Mouse (Mus musculus) adrenal gland, postnatal 14 days (tissue): Measurements from ENCODE around the gene Slc16a12. TPM values are rescaled to one million over a fixed set of nuclear protein-coding genes. Genes with fewer than 3 reads are reported as not detected.
A peak's percentile ranks its signal among the peaks of the same experiment; 100 is the strongest.
"Not testable (repeated sequence)": the region's sequence is repeated elsewhere in the genome, so short reads cannot be mapped to it uniquely, and the experiment has no call there.

Experiments used
- DNase-seq: peaks from one replicate; pipeline ENCODE4 v3.0.0; 2021; ENCODE audit warnings: mixed read lengths
- microRNA-seq, 2 experiments: library from miRNA; unstranded; fragments of <30 nt; microRNA quantifications; one replicate each; pipeline ENCODE4 v1.2.0; 2021
- total RNA-seq: library from RNA; stranded (reverse); gene quantifications from 2 replicates; pipeline ENCODE4 v1.2.3, GENCODE M21; 2021

Slc16a12 gene
- total RNA-seq, 1 experiment from 2014 or later: 7.7 TPM

GRCm38 (mm10) chr19:34666127-34666526 lies 81.0 kb downstream of the Slc16a12 start:
- peak; percentile 70 for DNase-seq

GRCm38 (mm10) chr19:34662740-34663139 lies 84.3 kb downstream of the Slc16a12 start:
- no peak for DNase-seq

GRCm38 (mm10) chr19:34662067-34662507 lies 85.0 kb downstream of the Slc16a12 start:
- DNase-seq: peak; percentile 86

- no peak for DNase-seq
Observed at GRCm38 (mm10) chr19:34656511-34657298, 90.4 kb downstream of the Slc16a12 start.

- no peak for DNase-seq
Observed at GRCm38 (mm10) chr19:34655227-34655805, 91.8 kb downstream of the Slc16a12 start.

- DNase-seq: no peak
Observed at GRCm38 (mm10) chr19:34650997-34651396, 96.1 kb downstream of the Slc16a12 start.

- no peak for DNase-seq
Observed at GRCm38 (mm10) chr19:34650276-34650675, 96.8 kb downstream of the Slc16a12 start.

GRCm38 (mm10) chr19:34647630-34648029 lies 99.5 kb downstream of the Slc16a12 start:
- DNase-seq: not testable (repeated sequence)

GRCm38 (mm10) chr19:34642616-34643015 lies 104.5 kb downstream of the Slc16a12 start:
- DNase-seq: no peak

- DNase-seq: peak; percentile 14
Observed at GRCm38 (mm10) chr19:34640623-34641022, 106.5 kb downstream of the Slc16a12 start, which contains the start of the genes Ifit1bl2 and Ifit1. Ifit1bl2 (minus strand) TSS chr19:34640743. Ifit1 (plus strand) TSS chr19:34640871.

- peak; percentile 74 for DNase-seq
Observed at GRCm38 (mm10) chr19:34636933-34637557, 110.0 kb downstream of the Slc16a12 start.

- no peak for DNase-seq
Observed at GRCm38 (mm10) chr19:34633484-34633883, 113.6 kb downstream of the Slc16a12 start.

- DNase-seq: no peak
Observed at GRCm38 (mm10) chr19:34631487-34631886, 115.6 kb downstream of the Slc16a12 start.

GRCm38 (mm10) chr19:34627496-34627895 lies 119.6 kb downstream of the Slc16a12 start:
- DNase-seq: no peak

GRCm38 (mm10) chr19:34624663-34625062 lies 122.4 kb downstream of the Slc16a12 start:
- no peak for DNase-seq

- DNase-seq: no peak
Observed at GRCm38 (mm10) chr19:34623781-34624180, 123.3 kb downstream of the Slc16a12 start.

- DNase-seq: no peak
Observed at GRCm38 (mm10) chr19:34620871-34621270, 126.2 kb downstream of the Slc16a12 start.

Small RNA genes within 50 kb of the gene (microRNA-seq; reads per million reads assigned to microRNA genes)
- gene Gm27476: 0 reads per million in 2 experiments

Other genes with a start within 250 kb of the Slc16a12 start
- gene Lipa, start 219.8 kb downstream of the Slc16a12 start, total RNA-seq: 128 and 148 TPM in 2 replicates
- 3.4 and 4.4 TPM in 2 replicates for gene Ifit2, start 196.6 kb downstream of the Slc16a12 start, total RNA-seq
- gene Ifit3, start 163.8 kb downstream of the Slc16a12 start, total RNA-seq: 3.6 and 8.2 TPM in 2 replicates
- 0.26 and 0.60 TPM in 2 replicates for gene Ifit1bl1, start 145.3 kb downstream of the Slc16a12 start, total RNA-seq
- gene Ifit3b, start 139.3 kb downstream of the Slc16a12 start, total RNA-seq: 1.4 and 1.6 TPM in 2 replicates
- 0.11 and 0.15 TPM in 2 replicates for gene Ifit1bl2, start 106.5 kb downstream of the Slc16a12 start, total RNA-seq
- gene Ifit1, start 106.4 kb downstream of the Slc16a12 start, total RNA-seq: 2.0 and 3.6 TPM in 2 replicates
- gene Pank1, start 132.2 kb upstream of the Slc16a12 start, total RNA-seq: 130 and 134 TPM in 2 replicates
- 8.2 and 10.7 TPM in 2 replicates for gene Kif20b, start 175.1 kb upstream of the Slc16a12 start, total RNA-seq